Mouse (Mus musculus): ENCODE data around the gene Bpifb1. TPM values are rescaled to one million over a fixed set of nuclear protein-coding genes. Genes with fewer than 3 reads are reported as not detected.
"Not testable (repeated sequence)": the region's sequence is repeated elsewhere in the genome, so short reads cannot be mapped to it uniquely, and the experiment has no call there.

The Bpifb1 gene
- polyA plus RNA-seq, 1 experiment, result not detected

DNA sequence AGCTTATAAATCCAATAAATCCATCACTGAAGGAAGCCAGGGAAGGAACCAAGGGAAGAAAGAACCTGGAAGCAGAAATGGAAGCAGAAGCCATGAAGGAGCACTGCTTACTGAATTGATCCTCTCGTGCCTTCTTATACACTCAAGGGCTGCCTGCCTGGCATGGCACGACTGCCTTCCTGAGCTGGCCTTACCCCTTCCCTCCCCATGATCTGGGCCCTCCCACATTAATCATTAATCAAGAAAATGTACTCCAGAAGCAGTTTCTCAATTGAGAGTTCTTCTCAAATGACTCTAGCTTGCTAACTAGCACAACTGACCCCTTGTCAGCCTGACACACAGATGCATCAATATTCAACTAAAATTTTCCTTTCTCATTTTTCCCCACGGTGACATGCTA is 21.4 kb upstream of the Bpifb1 start:
- WGBS, result 25% methylated on average over 3 of the region's 3 CpGs

DNA sequence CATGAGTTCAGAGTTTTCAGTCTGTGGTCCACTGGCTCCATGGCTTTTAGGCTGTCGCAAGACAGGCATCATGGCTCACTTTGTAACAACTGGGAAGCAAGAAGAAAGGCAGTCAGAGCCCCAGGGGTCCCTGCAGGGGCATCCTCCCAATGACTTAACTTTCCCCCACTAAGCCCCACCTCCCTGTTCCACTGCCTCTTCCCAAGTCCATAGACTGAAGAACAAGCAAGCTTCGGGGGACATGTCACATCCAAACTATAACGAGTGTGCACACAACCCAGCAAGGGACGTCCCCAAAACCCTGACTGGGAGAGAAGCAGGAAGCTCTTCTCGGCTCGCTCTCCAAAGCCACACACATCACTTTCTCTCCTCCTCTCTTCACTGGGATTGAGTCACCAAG is 19.0 kb upstream of the Bpifb1 start:
- no peak for TF ChIP-seq POLR2A (IDR thresholded peaks at IDR 0.05; ENCODE audit: low read depth, low read length)
- no peak for TF ChIP-seq CTCF (conservative IDR thresholded peaks at IDR 0.05; ENCODE audit: insufficient read depth, insufficient read length, low read depth, low read length)
- no peak overlapping the region for H3K4me3 ChIP-seq (ENCODE audit: insufficient read depth, low read depth, low read length)
- H3K36me3 ChIP-seq (ENCODE audit: control insufficient read depth, insufficient read depth, low read length), result no peaks in the 10 kb centered on the region
- 0 out of 2 replicates have a peak, but pooled peaks cover 2% of the 10 kb centered on the region for H3K4me1 ChIP-seq (ENCODE audit: control insufficient read depth, insufficient read depth, low read length)
- no peak overlapping the region for H3K27ac ChIP-seq (ENCODE audit: insufficient read depth, low read depth, low read length)
- DNase-seq, result no peak
- 83% methylated on average over 6 of the region's 6 CpGs for WGBS
- no peaks in the 10 kb centered on the region for H3K27me3 ChIP-seq (replicated peaks; ENCODE audit: control insufficient read depth, insufficient read depth, low read length)

More for the DNA sequence above, 21.4 kb upstream of the Bpifb1 start:
- no peak for TF ChIP-seq POLR2A (IDR thresholded peaks at IDR 0.05; ENCODE audit: low read depth, low read length)
- TF ChIP-seq CTCF (conservative IDR thresholded peaks at IDR 0.05; ENCODE audit: insufficient read depth, insufficient read length, low read depth, low read length), result no peak
- Histone ChIP-seq H3K36me3 (ENCODE audit: control insufficient read depth, insufficient read depth, low read length) (no peaks in the 10 kb centered on the region), H3K27me3 (replicated peaks; ENCODE audit: control insufficient read depth, insufficient read depth, low read length) (no peaks in the 10 kb centered on the region), H3K4me1 (ENCODE audit: control insufficient read depth, insufficient read depth, low read length) (0 out of 2 replicates have a peak, but pooled peaks cover 2% of the 10 kb centered on the region), H3K4me3 (ENCODE audit: insufficient read depth, low read depth, low read length) (no peak overlapping the region), H3K27ac (ENCODE audit: insufficient read depth, low read depth, low read length) (no peak overlapping the region)
- peak; percentile 78 for DNase-seq

DNA sequence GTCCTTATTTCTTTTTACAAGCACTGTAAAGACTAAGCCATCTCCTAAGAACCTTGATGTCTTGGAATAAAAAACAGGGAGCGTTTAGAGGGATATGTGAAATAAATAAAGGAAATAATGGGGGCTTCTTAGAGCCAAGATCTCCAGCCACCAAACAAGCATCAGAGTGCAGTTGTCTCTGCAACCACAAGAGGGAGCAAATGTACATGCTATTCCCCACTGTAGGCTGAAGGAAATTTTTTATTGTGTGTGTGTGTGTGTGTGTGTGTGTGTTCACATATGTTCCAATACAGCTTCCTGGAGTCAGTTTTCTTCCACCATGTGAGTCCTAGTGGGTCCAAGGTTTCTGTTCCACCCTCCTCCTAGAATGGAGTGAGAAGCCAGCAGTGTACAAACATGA is 17.3 kb upstream of the Bpifb1 start:
- no peak overlapping the region for H3K4me3 ChIP-seq (ENCODE audit: insufficient read depth, low read depth, low read length)
- 0 out of 2 replicates have a peak, but pooled peaks cover 2% of the 10 kb centered on the region for H3K4me1 ChIP-seq (ENCODE audit: control insufficient read depth, insufficient read depth, low read length)
- no peaks in the 10 kb centered on the region for H3K36me3 ChIP-seq (ENCODE audit: control insufficient read depth, insufficient read depth, low read length)
- no peak overlapping the region for H3K27ac ChIP-seq (ENCODE audit: insufficient read depth, low read depth, low read length)
- DNase-seq, result peak; percentile 21
- H3K27me3 ChIP-seq (replicated peaks; ENCODE audit: control insufficient read depth, insufficient read depth, low read length), result no peaks in the 10 kb centered on the region
- WGBS, result 32% methylated on average over 1 of the region's 1 CpGs
- no peak for TF ChIP-seq POLR2A (IDR thresholded peaks at IDR 0.05; ENCODE audit: low read depth, low read length)
- TF ChIP-seq CTCF (conservative IDR thresholded peaks at IDR 0.05; ENCODE audit: insufficient read depth, insufficient read length, low read depth, low read length), result peak; percentile 48

DNA sequence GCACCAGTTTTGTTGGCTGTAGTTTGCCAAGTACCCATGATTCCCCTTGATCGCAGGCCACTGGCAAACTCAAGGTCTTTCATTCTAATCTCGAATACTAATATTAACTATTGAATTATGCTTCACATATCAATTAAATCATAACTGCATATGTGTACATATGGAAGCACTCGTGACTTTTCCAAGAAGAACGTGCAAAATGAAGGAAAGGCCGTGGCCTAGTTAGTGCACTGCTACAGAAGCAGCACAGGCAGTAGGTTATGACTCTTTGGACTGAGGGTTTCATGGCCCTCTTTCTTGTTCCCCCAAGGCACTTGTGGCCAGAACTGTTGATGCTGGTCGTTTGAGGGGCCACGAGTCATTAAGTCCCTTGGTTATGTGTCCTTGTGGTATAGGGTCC is 8.7 kb upstream of the Bpifb1 start:
- DNase-seq; H3K4me1 ChIP-seq (ENCODE audit: control insufficient read depth, insufficient read depth, low read length); H3K27ac ChIP-seq (ENCODE audit: insufficient read depth, low read depth, low read length); H3K4me3 ChIP-seq (ENCODE audit: insufficient read depth, low read depth, low read length); H3K27me3 ChIP-seq (replicated peaks; ENCODE audit: control insufficient read depth, insufficient read depth, low read length); H3K36me3 ChIP-seq (ENCODE audit: control insufficient read depth, insufficient read depth, low read length): not testable (repeated sequence)
- WGBS, result 79% methylated on average over 7 of the region's 7 CpGs

DNA sequence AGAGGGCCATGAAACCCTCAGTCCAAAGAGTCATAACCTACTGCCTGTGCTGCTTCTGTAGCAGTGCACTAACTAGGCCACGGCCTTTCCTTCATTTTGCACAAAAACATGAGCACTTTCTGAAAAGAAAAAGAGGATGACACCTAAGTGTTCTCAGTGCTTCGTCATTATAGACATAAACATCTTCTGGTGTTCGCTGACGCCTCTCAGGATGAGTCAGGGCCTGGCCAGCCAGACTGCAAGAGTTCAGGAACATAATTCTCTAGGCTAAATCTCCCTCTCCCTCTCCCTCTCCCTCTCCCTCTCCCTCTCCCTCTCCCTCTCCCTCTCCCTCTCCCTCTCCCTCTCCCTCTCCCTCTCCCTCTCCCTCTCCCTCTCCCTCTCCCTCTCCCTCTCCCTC is 7.6 kb upstream of the Bpifb1 start:
- DNase-seq; H3K27ac ChIP-seq (ENCODE audit: insufficient read depth, low read depth, low read length); H3K27me3 ChIP-seq (replicated peaks; ENCODE audit: control insufficient read depth, insufficient read depth, low read length); H3K4me1 ChIP-seq (ENCODE audit: control insufficient read depth, insufficient read depth, low read length); H3K4me3 ChIP-seq (ENCODE audit: insufficient read depth, low read depth, low read length); H3K36me3 ChIP-seq (ENCODE audit: control insufficient read depth, insufficient read depth, low read length): not testable (repeated sequence)
- 67% methylated on average over 4 of the region's 4 CpGs for WGBS

DNA sequence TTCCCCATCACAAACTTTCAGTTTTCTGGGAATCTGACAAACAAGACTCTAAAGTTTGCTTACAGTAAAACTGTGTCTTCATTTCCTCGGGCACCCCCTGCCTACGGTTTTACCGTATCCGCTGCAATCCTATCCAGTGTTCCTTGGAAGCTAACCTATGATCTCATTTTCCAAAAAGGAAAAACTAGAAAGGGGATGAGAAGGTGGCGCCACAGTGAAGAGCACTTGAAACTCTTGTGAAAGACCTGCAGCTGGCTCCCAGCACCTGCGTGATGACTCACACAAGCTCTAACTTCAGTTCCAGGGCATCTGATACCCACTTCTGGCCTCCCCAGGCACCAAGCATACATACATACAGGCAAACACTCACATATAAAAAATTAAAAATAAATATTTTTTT is 5.3 kb upstream of the Bpifb1 start:
- TF ChIP-seq CTCF (conservative IDR thresholded peaks at IDR 0.05; ENCODE audit: insufficient read depth, insufficient read length, low read depth, low read length) (no peak), POLR2A (IDR thresholded peaks at IDR 0.05; ENCODE audit: low read depth, low read length) (no peak)
- Histone ChIP-seq H3K4me3 (ENCODE audit: insufficient read depth, low read depth, low read length) (no peak overlapping the region), H3K4me1 (ENCODE audit: control insufficient read depth, insufficient read depth, low read length) (no peaks in the 10 kb centered on the region), H3K27ac (ENCODE audit: insufficient read depth, low read depth, low read length) (no peak overlapping the region), H3K27me3 (replicated peaks; ENCODE audit: control insufficient read depth, insufficient read depth, low read length) (no peaks in the 10 kb centered on the region), H3K36me3 (ENCODE audit: control insufficient read depth, insufficient read depth, low read length) (no peaks in the 10 kb centered on the region)
- no peak for DNase-seq
- WGBS, result 72% methylated on average over 6 of the region's 6 CpGs

DNA sequence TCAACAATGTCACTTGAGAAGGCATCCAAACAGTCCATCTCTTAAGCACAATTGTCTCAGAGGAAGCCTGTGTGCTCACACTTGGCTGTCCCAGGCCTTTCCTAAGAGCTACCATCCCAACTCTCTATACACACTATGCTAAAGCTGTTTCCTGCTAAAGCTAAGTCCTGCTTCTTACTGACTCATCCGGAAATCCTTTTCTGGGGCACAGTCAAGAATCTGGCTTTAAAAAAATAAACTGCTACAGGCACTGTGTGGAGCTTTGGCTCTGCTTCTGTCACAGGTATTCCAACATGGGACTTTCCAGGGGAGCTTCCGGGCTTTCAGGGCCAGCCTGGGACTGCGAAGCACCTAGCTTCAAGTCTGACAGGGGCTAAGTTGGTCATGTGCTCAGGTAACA is 4.9 kb upstream of the Bpifb1 start:
- Histone ChIP-seq H3K4me3 (ENCODE audit: insufficient read depth, low read depth, low read length) (no peak overlapping the region), H3K36me3 (ENCODE audit: control insufficient read depth, insufficient read depth, low read length) (no peaks in the 10 kb centered on the region), H3K27me3 (replicated peaks; ENCODE audit: control insufficient read depth, insufficient read depth, low read length) (no peaks in the 10 kb centered on the region), H3K27ac (ENCODE audit: insufficient read depth, low read depth, low read length) (no peak overlapping the region), H3K4me1 (ENCODE audit: control insufficient read depth, insufficient read depth, low read length) (no peaks in the 10 kb centered on the region)
- no peak for DNase-seq
- TF ChIP-seq POLR2A (IDR thresholded peaks at IDR 0.05; ENCODE audit: low read depth, low read length) (no peak), CTCF (conservative IDR thresholded peaks at IDR 0.05; ENCODE audit: insufficient read depth, insufficient read length, low read depth, low read length) (no peak)
- WGBS, result 63% methylated on average over 3 of the region's 3 CpGs

DNA sequence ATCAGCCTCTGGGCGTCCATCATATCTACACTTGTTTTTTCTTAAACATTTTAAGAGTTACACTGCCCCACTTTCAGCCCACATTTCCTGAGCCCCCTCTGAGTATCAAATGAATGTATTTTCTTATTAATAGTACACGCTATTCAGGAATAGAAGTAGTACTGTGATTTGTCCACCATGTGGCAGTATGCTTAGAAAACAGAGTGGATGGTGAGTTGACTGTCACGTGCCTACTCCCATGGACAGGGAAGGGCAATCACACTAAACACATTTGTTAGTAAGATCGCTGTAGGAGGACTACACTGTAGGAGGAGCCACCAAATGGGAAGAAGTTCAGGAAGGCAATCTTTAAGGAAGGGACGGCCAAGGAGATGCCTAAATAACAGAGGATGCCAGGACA is 3.1 kb upstream of the Bpifb1 start:
- no peak overlapping the region for H3K4me3 ChIP-seq (ENCODE audit: insufficient read depth, low read depth, low read length)
- H3K36me3 ChIP-seq (ENCODE audit: control insufficient read depth, insufficient read depth, low read length), result no peaks in the 10 kb centered on the region
- TF ChIP-seq POLR2A (IDR thresholded peaks at IDR 0.05; ENCODE audit: low read depth, low read length), result no peak
- no peak for DNase-seq
- no peaks in the 10 kb centered on the region for H3K27me3 ChIP-seq (replicated peaks; ENCODE audit: control insufficient read depth, insufficient read depth, low read length)
- 40% methylated on average over 5 of the region's 5 CpGs for WGBS
- no peak overlapping the region for H3K27ac ChIP-seq (ENCODE audit: insufficient read depth, low read depth, low read length)
- H3K4me1 ChIP-seq (ENCODE audit: control insufficient read depth, insufficient read depth, low read length), result no peaks in the 10 kb centered on the region
